Mouse (Mus musculus) lung, adult 2 months (tissue): ENCODE data around the gene Syt8.

Experiments
- CTCF ChIP-seq: fragments of 200-500 bp; IDR thresholded peaks from 2 replicates; pipeline ENCODE4 v1.5.1; 2011; ENCODE audit warnings: mild to moderate bottlenecking, low read length, control low read depth; ENCODE audit not compliant: insufficient read depth
- POLR2A ChIP-seq: fragments of 200-500 bp; IDR thresholded peaks from 2 replicates; pipeline ENCODE4 v1.6.1; 2011; ENCODE audit warnings: low read depth, mild to moderate bottlenecking, control low read depth, low read length, borderline replicate concordance; ENCODE audit errors: extremely low read depth

- TF ChIP-seq POLR2A (no peak), CTCF (no peak)
These were observed 36.3 kb downstream of the Syt8 start for GRCm38 (mm10) chr7:142470808-142471413.
